Mouse (Mus musculus): ENCODE measurements around the gene Itprip.

Gene Itprip

GRCm38 (mm10) chr19:47919126-47919965 is at the start of gene Itprip, which contains the start of gene Cfap43:
Itprip (minus strand) TSS chr19:47919299.
Cfap43 (minus strand) TSS chr19:47919287.
- peak; percentile 95 for DNase-seq (ENCODE audit: low read depth, low spot score)

DNA sequence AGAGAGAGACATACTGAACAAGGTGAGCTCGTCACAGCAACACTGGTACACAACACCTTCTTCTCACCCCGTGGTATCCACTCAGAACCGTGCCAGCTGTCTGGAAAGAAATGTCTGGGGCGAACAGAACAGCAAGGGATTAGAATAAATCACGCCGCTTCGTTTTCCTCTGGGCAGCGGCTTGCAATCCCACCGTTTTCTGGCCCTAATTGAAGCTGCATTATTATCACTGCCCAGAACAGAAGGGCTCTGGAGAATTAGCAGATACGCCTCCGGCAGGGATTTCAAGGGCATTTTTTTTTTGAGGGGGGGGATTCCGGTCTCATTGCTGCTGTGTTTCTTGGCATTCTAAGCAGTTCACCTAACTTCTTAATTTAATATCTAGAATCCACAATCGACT is 39.1 kb upstream of the Itprip start:
- DNase-seq (ENCODE audit: low read depth, low spot score) = no peak

- DNase-seq (ENCODE audit: low read depth, low spot score) = no peak
Observed at GRCm38 (mm10) chr19:47953169-47953568, 34.1 kb upstream of the Itprip start.

DNA sequence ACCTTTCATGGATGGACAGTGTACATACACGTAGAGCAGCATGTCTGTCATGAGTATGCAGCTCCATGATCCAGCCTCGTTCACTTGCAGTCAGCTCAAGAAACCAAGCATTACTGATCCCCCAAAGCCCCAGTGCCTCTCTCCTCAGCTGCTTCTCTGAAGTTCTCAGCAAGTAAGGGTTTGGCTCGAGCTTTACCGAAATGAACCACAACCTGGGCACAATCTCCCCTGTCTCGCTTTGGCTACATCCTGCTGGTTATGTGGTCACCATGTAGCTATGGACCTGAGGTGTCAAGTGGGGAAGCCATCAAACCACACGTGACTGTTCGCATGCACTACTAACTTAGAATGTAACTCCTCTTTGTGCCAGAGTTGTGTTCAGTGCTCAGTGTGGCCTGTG is 31.8 kb upstream of the Itprip start:
- no peak for DNase-seq (ENCODE audit: low read depth, low spot score)

GRCm38 (mm10) chr19:47946821-47947465 is 27.8 kb upstream of the Itprip start:
- no peak for DNase-seq (ENCODE audit: low read depth, low spot score)

- no peak for DNase-seq (ENCODE audit: low read depth, low spot score)
Observed at GRCm38 (mm10) chr19:47939361-47939760, 20.3 kb upstream of the Itprip start.

- no peak for DNase-seq (ENCODE audit: low read depth, low spot score)
Observed at GRCm38 (mm10) chr19:47937443-47938406, 18.6 kb upstream of the Itprip start, which contains the start of gene Cfap58. Cfap58 (plus strand) TSS chr19:47937675.

DNA sequence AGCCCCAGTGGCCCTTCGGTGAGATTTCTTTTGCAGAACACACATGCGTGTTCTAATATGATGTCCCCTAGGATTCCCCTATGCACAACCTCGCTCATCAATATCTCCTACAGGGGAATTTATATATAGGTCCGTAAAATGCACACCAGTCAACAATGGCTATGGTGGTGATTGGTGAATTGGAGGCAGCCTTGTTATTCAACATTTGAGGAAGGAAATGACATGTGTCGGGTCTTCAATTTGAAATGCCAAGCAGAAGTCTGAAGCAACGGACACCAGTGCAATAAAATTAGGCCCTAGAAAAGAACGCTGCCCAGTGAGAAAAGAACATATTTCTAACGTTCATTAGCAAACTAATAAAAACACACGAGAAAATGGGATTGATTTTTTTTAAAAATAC is 17.8 kb upstream of the Itprip start:
- DNase-seq (ENCODE audit: low read depth, low spot score) = no peak

DNA sequence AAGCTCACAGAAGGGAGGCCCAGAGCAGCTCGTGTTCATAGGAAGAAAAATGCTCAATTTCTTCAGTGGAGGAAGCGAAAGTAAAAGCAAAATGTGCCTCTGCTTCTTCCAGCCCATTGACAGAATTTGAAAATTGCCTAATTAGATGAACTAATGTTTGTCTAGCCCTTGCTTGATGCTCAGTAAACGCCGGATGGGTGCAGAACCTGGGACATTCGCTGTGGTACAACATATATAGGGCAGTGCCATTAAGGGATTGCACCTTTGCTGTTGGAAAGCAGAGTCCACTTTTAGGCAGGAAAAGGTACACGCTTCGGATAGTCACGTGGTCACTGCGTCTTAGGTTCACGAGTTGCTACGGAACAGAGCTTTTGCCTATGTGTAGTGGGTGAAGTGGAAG is 17.4 kb upstream of the Itprip start:
- no peak for DNase-seq (ENCODE audit: low read depth, low spot score)

DNA sequence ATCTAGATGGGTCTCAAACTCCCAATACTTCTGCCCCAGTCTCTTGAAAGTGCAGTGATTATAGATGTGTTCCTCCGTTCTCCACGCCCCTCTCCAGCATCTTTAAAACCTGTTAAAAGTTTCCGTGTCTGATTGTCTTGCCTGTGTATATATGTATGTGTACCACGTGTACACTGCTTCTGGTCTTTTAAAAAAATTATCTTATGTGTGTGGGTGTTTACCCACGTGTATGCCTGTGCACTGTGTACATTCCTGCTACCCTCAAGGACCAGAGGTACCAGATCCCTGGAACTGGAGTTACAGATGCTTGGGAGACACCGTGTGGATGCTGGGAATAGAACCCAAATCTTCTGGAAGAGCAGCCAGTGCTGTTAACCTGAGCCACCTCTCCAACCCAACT is 16.4 kb upstream of the Itprip start:
- no peak for DNase-seq (ENCODE audit: low read depth, low spot score)

DNA sequence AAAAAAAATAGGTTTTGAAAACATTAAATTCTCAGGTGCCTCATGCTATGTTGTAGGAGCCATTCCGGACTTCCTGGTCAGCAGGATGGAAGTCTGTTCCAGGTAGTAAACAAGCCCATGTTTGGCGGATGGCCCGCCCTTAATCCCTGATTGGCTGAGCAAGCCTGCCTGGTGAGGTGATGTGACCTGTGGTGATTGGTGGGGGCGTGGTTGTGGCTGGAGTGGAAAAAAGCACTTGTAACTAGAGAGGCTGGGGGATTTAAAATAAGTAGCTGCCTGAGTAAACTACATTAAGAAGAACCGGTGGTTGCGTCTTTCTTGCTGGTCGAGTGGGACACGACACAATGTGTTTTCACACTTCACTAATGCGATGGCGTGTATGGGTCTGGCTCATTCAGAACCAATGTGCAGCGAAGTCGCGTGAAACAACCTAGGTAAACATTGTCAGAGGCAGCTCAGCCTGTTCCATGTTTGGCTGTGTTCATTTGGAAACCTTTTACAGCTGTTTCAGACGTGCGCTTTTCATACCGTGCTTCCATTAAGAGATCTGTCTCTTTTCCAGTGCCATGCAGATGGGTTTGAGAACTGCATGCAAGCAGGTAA is 15.6 kb upstream of the Itprip start:
- no peak for DNase-seq (ENCODE audit: low read depth, low spot score)

DNA sequence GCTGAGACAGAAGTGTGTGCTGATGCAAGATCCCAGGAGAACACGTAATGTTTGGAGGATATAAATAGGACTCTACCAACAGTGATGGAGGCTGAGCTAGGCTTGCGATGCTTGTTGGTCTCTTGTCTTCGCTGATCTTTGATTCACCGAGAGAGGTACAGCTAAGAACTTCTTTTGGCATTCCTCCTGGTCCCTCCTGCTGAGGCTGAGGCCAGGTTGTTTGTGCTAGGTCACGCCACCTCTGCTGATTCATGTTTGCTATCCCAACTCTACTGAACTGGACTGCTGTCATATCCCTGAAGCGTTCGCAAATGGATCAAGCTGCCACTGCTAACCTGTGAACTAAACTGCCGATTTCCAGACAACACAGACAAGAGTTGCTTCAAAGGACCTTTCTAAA is 15.0 kb upstream of the Itprip start:
- DNase-seq (ENCODE audit: low read depth, low spot score) = no peak

DNA sequence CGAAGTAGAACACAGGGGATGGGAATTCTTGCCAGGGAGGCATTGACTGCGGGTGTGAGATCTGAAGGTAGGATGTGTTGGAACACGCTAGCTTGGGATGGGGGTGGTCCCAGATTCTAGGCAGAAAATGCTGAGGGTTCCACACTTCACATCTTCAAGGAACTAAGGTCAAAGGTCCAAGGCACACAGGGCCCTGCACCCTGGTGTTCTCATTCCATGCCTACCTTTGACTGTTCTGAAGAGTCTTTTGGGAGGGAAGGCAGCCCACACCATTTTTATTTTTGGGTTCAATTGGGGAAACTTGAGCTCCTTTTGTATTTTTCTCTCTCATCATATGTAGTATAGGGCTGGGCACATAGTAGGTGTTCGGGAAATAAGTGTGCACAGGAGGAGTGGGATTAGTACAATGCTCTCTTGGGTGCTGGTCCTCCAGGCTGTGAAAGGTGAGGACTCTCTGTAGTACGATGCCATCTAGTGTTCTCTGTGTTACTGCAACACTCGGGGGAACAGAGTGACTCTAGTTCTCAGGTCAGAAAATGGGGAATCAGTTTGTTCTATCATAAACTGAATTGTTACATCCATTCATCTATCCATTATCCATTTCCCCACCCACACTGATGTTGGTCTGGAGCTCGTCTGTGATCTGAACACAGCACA is 13.0 kb upstream of the Itprip start:
- DNase-seq (ENCODE audit: low read depth, low spot score) = peak; percentile 57

GRCm38 (mm10) chr19:47929043-47929442 is 9.9 kb upstream of the Itprip start:
- DNase-seq (ENCODE audit: low read depth, low spot score) = no peak

DNA sequence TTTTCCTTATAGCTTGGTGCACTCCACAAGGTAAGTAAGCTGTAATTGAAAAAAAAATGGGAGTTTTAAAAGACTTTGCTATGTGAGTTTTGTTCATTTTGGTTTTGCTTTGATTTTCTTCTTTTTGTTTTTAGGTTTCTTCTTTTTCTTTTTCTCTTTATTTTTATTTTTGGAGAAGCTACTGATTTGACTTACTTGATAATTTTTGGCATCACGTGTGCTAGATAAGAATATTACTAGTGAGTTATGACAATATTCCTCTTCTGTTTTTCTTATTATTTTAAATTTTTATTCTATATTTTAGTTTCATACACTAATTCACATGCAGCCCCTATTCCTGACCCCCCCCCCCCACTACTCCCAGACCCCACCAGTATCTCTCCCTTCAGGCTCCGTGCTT is 7.9 kb upstream of the Itprip start:
- DNase-seq (ENCODE audit: low read depth, low spot score) = no peak

- DNase-seq (ENCODE audit: low read depth, low spot score) = no peak
Observed at GRCm38 (mm10) chr19:47925819-47926218, 6.7 kb upstream of the Itprip start.

- peak; percentile 81 for DNase-seq (ENCODE audit: low read depth, low spot score)
Observed at GRCm38 (mm10) chr19:47919966-47920375, 872 bp upstream of the Itprip start.

DNA sequence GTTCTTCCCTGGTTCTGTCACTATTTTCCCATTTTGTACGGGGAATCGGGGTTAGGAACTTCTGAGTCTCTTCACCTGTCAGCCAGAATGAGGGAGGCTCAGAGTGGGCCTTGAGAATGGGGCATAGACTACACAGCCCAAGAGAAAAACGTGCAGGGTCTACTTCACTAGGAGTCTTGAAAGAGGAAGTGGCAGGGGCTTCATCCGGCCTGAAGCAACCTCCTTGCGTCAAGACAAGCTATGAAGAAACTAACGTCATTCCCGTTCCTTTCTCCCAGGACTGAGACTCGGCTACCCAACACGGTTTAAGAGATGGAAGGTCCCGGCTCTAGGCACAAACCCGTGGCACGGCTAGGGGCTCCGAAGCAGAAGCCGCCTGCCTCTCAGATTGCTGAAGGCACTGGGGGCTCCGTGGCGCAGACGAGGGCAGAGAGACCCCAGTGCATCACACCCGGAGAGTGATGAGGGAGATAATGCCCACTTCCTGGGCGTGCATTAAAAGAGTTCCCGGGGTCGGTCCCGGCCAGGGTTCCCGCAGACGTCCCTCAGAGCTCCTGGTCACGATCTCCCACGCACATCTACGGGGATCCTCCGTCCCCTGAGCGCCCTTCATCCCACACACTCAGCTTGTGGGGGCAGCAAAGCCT is 521 bp downstream of the Itprip start:
- DNase-seq (ENCODE audit: low read depth, low spot score) = peak; percentile 45

DNA sequence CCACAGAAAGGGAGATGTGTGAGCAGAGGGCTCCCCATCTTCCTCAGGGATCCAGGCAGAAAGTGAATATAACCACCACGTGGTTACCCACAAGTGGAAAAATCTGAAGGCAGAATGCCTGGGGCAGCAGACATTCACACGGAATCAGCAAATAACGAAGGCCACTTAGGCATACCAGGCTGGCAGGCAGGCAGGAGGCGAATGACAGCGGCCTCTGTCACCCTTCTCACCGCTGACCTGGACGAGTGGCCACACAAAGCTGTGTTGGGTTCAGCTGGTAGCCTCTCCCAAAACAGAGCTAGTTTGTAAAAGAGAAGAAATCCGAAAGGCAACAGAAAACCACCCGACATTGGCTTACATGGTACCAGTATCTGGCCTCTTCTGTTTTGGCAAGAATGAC is 1.1 kb downstream of the Itprip start:
- DNase-seq (ENCODE audit: low read depth, low spot score) = peak; percentile 42

- no peak for DNase-seq (ENCODE audit: low read depth, low spot score)
Observed at GRCm38 (mm10) chr19:47917396-47917795, 1.7 kb downstream of the Itprip start.
